Mouse (Mus musculus) midbrain, embryonic 16.5 days (tissue): ENCODE measurements around the gene Tigd2. TPM values are rescaled to one million over a fixed set of nuclear protein-coding genes. Genes with fewer than 3 reads are reported as not detected.

Experiments used
- ATAC-seq: fragments of 200-750 bp; cut with Nextera tagmentation; 2 replicates; pipeline ENCODE4 v1.8.0; 2017; ENCODE audit warnings: moderate TSS enrichment
- H3K27ac ChIP-seq: fragments of 300-500 bp; sonication (generic); 2 replicates; pipeline ENCODE4 v1.5.1; 2014; ENCODE audit warnings: mild to moderate bottlenecking, low read length, mixed read lengths
- H3K27me3 ChIP-seq: fragments of 300-500 bp; sonication (generic); 2 replicates; pipeline ENCODE4 v1.6.1; 2014; ENCODE audit warnings: low read depth, low read length, mixed read lengths; ENCODE audit not compliant: control insufficient read depth, insufficient read depth
- H3K36me3 ChIP-seq: fragments of 300-500 bp; sonication (generic); 2 replicates; pipeline ENCODE4 v1.6.1; 2014; ENCODE audit warnings: mild to moderate bottlenecking, low read length, moderate library complexity, mixed read lengths; ENCODE audit not compliant: control insufficient read depth, insufficient read depth
- H3K4me1 ChIP-seq: fragments of 300-500 bp; sonication (generic); 2 replicates; pipeline ENCODE4 v1.6.1; 2014; ENCODE audit warnings: mild to moderate bottlenecking, low read length, mixed read lengths; ENCODE audit not compliant: control insufficient read depth, insufficient read depth
- H3K4me2 ChIP-seq: fragments of 300-500 bp; sonication (generic); 2 replicates; pipeline ENCODE4 v1.6.1; 2014; ENCODE audit warnings: mild to moderate bottlenecking, low read length, mixed read lengths
- H3K4me3 ChIP-seq: fragments of 300-500 bp; sonication (generic); 2 replicates; pipeline ENCODE4 v1.5.1; 2014; ENCODE audit warnings: low read depth, mild to moderate bottlenecking, low read length, moderate library complexity, mixed read lengths
- H3K9ac ChIP-seq: fragments of 300-500 bp; sonication (generic); 2 replicates; pipeline ENCODE4 v1.6.1; 2014; ENCODE audit warnings: low read depth, low read length, mixed read lengths
- H3K9me3 ChIP-seq: fragments of 300-500 bp; sonication (generic); replicated peaks from 2 replicates; pipeline ENCODE4 v1.6.1; 2014; ENCODE audit warnings: mild to moderate bottlenecking, low read length, mixed read lengths; ENCODE audit not compliant: control insufficient read depth, poor library complexity, severe bottlenecking
- WGBS: fragments of 180-500 bp; shearing (Covaris S2); extraction: QIAGEN DNeasy Blood & Tissue Kit; methylation state at CpG from one replicate; pipeline ENCODE4 v1.1.7; 2014; 5-methylcytosine and 5-hydroxymethylcytosine counted together
- polyA plus RNA-seq: library from polyadenylated mRNA; unstranded; fragments of >200 nt; fragmentation: Nextera tagmentation; extraction: Ambion mirVana; gene quantifications from 2 replicates; pipeline ENCODE4 v1.2.1, GENCODE M21; 2015

Gene Tigd2
- polyA plus RNA-seq, 1 experiment from 2014 or later = 11.7 TPM

DNA sequence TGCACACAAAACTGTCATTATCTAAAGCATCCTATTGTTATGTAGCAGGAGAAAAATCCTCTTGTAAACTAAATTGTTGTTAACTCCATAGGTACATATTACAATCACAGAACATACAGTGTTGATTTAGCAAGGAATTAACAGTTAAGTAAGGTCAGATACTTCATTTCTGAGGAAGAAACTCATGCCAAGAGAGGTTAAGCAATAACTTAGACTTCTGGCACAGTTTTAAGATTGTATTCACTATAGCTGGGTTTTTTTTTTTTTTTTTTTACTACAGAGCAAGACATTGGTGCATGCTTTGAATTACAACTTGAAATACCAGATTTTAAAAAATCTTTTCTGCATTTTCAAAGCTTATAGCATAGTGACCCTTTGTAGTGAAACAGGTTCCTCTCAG lies 24.5 kb downstream of the Tigd2 start:
- Histone ChIP-seq H3K4me1 (no peaks in the 10 kb centered on the region), H3K27me3 (no peaks in the 10 kb centered on the region), H3K36me3 (no peaks in the 10 kb centered on the region), H3K9ac (no peak overlapping the region), H3K27ac (no peak overlapping the region), H3K4me2 (no peak overlapping the region), H3K4me3 (no peak overlapping the region), H3K9me3 (no peaks in the 10 kb centered on the region; the same call in 1 of the 2 replicates)
- no peak for ATAC-seq

DNA sequence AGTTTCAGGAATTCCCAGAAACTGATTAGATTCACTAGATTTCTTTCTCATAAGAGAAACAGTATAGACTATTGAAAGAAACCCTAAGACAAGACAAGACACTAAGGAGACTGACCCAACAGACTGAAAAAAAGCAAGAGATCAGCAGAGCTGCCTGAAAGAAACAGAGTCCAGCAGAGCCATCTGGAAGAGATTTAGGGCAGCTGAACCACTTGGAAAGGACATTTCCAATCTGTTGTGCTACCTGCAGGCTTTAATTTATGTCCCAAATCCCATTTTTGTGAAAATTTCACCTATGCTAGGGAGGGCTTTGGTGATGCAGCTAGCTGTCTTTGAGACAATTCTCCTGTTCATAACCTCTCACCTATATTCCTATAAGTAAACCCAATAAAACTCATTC lies 25.0 kb downstream of the Tigd2 start:
- no peaks in the 10 kb centered on the region for H3K27me3 ChIP-seq
- no peak overlapping the region for H3K27ac ChIP-seq
- no peaks in the 10 kb centered on the region for H3K4me1 ChIP-seq
- no peak overlapping the region for H3K4me3 ChIP-seq
- no peak overlapping the region for H3K4me2 ChIP-seq
- no peak for ATAC-seq
- no peak overlapping the region for H3K9ac ChIP-seq
- no peaks in the 10 kb centered on the region for H3K36me3 ChIP-seq
- no peaks in the 10 kb centered on the region; the same call in 1 of the 2 replicates for H3K9me3 ChIP-seq

DNA sequence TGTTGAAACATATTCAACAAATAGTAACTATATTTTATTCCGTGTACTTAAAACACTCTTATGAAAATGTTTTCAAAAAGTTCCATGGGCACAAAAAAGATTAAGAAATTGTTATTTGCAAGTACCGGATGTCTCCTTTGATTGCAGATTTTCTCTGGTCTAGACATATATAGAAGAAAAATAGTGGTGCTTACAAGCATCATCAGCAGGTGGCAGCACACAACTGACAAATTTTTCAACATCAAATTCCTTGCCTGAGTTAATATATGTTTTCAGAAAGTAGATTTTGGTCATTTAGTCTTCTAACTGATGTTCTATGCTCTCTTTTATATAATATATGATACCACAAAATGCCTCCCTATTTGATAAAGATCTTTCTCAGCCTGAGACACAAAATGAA lies 41.0 kb downstream of the Tigd2 start:
- no peak overlapping the region for H3K4me3 ChIP-seq
- H3K4me1 ChIP-seq = no peaks in the 10 kb centered on the region
- H3K4me2 ChIP-seq = no peak overlapping the region
- WGBS = 30% methylated on average over 2 of the region's 2 CpGs
- H3K9me3 ChIP-seq = no peaks in the 10 kb centered on the region
- peak; percentile 51; the same call in 1 of the 2 replicates for ATAC-seq
- no peaks in the 10 kb centered on the region for H3K36me3 ChIP-seq
- H3K27me3 ChIP-seq = no peaks in the 10 kb centered on the region
- no peak overlapping the region for H3K27ac ChIP-seq
- no peak overlapping the region for H3K9ac ChIP-seq

DNA sequence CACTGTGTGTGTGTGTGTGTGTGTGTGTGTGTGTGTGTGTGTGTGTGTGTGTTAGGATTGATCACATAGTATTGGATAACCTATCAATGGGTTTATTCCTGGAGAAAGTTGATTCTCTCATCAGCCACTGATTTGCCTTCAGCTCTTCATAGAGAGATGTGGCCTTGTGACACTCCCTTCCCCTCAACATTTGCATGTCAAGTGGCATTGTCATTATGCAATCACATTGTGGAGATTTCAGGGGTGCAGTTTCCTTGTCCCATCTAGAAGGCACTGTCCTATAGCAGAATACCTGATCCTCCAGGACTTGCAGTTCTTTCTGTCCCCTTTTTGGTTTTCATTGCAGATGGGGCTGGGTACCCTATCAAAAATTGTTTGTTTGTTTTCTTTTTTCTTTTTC lies 41.9 kb downstream of the Tigd2 start:
- H3K4me3 ChIP-seq = no peak overlapping the region
- no peaks in the 10 kb centered on the region for H3K36me3 ChIP-seq
- no peak for ATAC-seq
- no peak overlapping the region for H3K4me2 ChIP-seq
- no peaks in the 10 kb centered on the region for H3K4me1 ChIP-seq
- H3K27me3 ChIP-seq = no peaks in the 10 kb centered on the region
- no peak overlapping the region for H3K9ac ChIP-seq
- H3K27ac ChIP-seq = no peak overlapping the region
- no peaks in the 10 kb centered on the region for H3K9me3 ChIP-seq

DNA sequence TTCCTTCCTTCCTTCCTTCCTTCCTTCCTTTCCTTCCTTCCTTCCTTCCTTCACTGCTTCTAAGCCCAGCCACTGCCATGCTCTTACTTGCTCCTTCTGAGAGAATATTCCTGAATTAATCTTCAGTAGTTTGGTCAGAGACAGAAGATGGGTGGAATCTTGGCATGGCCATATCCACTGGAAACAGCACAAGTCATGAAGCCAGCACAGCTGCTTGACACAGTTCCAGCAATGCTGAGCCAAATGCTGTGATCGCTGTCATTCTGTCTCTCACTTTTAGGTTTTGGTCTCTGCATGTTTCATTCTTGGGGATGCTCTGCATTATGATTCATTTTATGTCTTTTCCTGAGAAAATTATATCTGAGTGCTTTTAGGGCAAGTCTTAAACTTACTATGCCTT lies 47.2 kb downstream of the Tigd2 start:
- Histone ChIP-seq H3K4me2 (no peak overlapping the region), H3K27me3 (no peaks in the 10 kb centered on the region), H3K9me3 (no peaks in the 10 kb centered on the region), H3K4me3 (no peak overlapping the region), H3K36me3 (no peaks in the 10 kb centered on the region), H3K9ac (no peak overlapping the region), H3K27ac (no peak overlapping the region), H3K4me1 (no peaks in the 10 kb centered on the region)
- no peak for ATAC-seq
- 92% methylated on average over 1 of the region's 1 CpGs for WGBS

Other genes with a start within 250 kb of the Tigd2 start
- gene Fam13a, start 184.3 kb upstream of the Tigd2 start, polyA plus RNA-seq = 11.6 and 13.0 TPM in 2 replicates
- gene Gprin3, start 217.4 kb downstream of the Tigd2 start, polyA plus RNA-seq = 11.2 and 12.9 TPM in 2 replicates